ENCODE assay signal across 29 mouse cellular contexts in genomic region chr16:9725578-9726113, GRCm38 (mm10).
DNase-seq lines count a peak whose midpoint lies in the region; ATAC-seq and TF ChIP-seq lines count a peak whose summit lies in the region.
"Had no signal": no experiment of that assay in that cellular context is flagged by ENCODE, and none has a peak within 500 bp of the region (broad histone marks: within the 10 kb centered on the region; RNA-seq: fewer than 3 reads in every experiment).

No protein-coding gene starts in this region.

- 0 out of 2 replicates have a peak, but pooled peaks have one; percentile 18 for ATAC-seq in hindbrain, postnatal 0 days
- no peak for ATAC-seq in hindbrain, embryonic 12.5 days (ENCODE audit: low FRiP score)
- ATAC-seq: forebrain, embryonic 15.5 days; intestine, postnatal 0 days; liver, embryonic 12.5 days; liver, postnatal 0 days; midbrain, embryonic 13.5 days; Patski had no signal

- H3K27ac ChIP-seq in hindbrain, postnatal 0 days = no peak overlapping the region
- no peak overlapping the region for H3K27ac ChIP-seq in hindbrain, embryonic 12.5 days
- H3K27ac ChIP-seq: embryonic facial prominence, embryonic 13.5 days; forebrain, embryonic 10.5 days; forebrain, embryonic 15.5 days; heart, embryonic 15.5 days; hindbrain, embryonic 13.5 days; limb, embryonic 13.5 days; liver, embryonic 12.5 days; midbrain, embryonic 13.5 days; neural tube, embryonic 15.5 days had no signal

- no peak overlapping the region for H3K4me3 ChIP-seq in hindbrain, postnatal 0 days (ENCODE audit: low read length)
- no peak overlapping the region for H3K4me3 ChIP-seq in hindbrain, embryonic 12.5 days
- H3K4me3 ChIP-seq: embryonic facial prominence, embryonic 13.5 days; forebrain, embryonic 10.5 days; forebrain, embryonic 15.5 days; heart, embryonic 15.5 days; hindbrain, embryonic 13.5 days; limb, embryonic 13.5 days; liver, embryonic 12.5 days; megakaryocyte, embryonic 14.5 days; midbrain, embryonic 13.5 days; neural tube, embryonic 15.5 days had no signal

- no peaks in the 10 kb centered on the region for H3K36me3 ChIP-seq in hindbrain, postnatal 0 days (ENCODE audit: insufficient read depth, low read length)
- no peaks in the 10 kb centered on the region for H3K36me3 ChIP-seq in hindbrain, embryonic 12.5 days
- H3K36me3 ChIP-seq: embryonic facial prominence, embryonic 13.5 days; forebrain, embryonic 10.5 days; forebrain, embryonic 15.5 days; G1E; heart, embryonic 15.5 days; hindbrain, embryonic 13.5 days; limb, embryonic 13.5 days; liver, embryonic 12.5 days; midbrain, embryonic 13.5 days; neural tube, embryonic 15.5 days had no signal

- TF ChIP-seq CTCF in hindbrain, postnatal 0 days (IDR thresholded peaks at IDR 0.05; ENCODE audit: low read depth) = no peak

- no peaks in the 10 kb centered on the region for H3K27me3 ChIP-seq in hindbrain, postnatal 0 days (ENCODE audit: insufficient read depth, low read length)
- no peaks in the 10 kb centered on the region for H3K27me3 ChIP-seq in hindbrain, embryonic 12.5 days
- H3K27me3 ChIP-seq: embryonic facial prominence, embryonic 13.5 days; forebrain, embryonic 15.5 days; heart, embryonic 15.5 days; hindbrain, embryonic 13.5 days; limb, embryonic 13.5 days; liver, embryonic 12.5 days; megakaryocyte, embryonic 14.5 days; midbrain, embryonic 13.5 days; neural tube, embryonic 15.5 days; Patski had no signal

- no peak overlapping the region for H3K9ac ChIP-seq in hindbrain, postnatal 0 days (replicated peaks; ENCODE audit: low read length)
- no peak overlapping the region for H3K9ac ChIP-seq in hindbrain, embryonic 12.5 days
- H3K9ac ChIP-seq: embryonic facial prominence, embryonic 13.5 days; forebrain, embryonic 15.5 days; heart, embryonic 15.5 days; hindbrain, embryonic 13.5 days; limb, embryonic 13.5 days; liver, embryonic 12.5 days; liver, postnatal 0 days; midbrain, embryonic 13.5 days; neural tube, embryonic 15.5 days had no signal

- H3K9me3 ChIP-seq in hindbrain, postnatal 0 days (ENCODE audit: low read length) = no peaks in the 10 kb centered on the region
- H3K9me3 ChIP-seq in hindbrain, embryonic 12.5 days (replicated peaks) = no peaks in the 10 kb centered on the region
- H3K9me3 ChIP-seq: embryonic facial prominence, embryonic 13.5 days; forebrain, embryonic 10.5 days; forebrain, embryonic 15.5 days; G1E; heart, embryonic 15.5 days; hindbrain, embryonic 13.5 days; limb, embryonic 13.5 days; liver, embryonic 12.5 days; midbrain, embryonic 13.5 days; neural tube, embryonic 15.5 days had no signal

- no peak overlapping the region for H3K4me2 ChIP-seq in hindbrain, postnatal 0 days (ENCODE audit: low read depth, low read length)
- no peak overlapping the region for H3K4me2 ChIP-seq in hindbrain, embryonic 12.5 days (replicated peaks)
- H3K4me2 ChIP-seq: embryonic facial prominence, embryonic 13.5 days; forebrain, embryonic 15.5 days; heart, embryonic 15.5 days; hindbrain, embryonic 13.5 days; limb, embryonic 13.5 days; liver, embryonic 12.5 days; midbrain, embryonic 13.5 days; neural tube, embryonic 15.5 days had no signal

- H3K4me1 ChIP-seq in hindbrain, postnatal 0 days (ENCODE audit: insufficient read depth, low read length) = no peaks in the 10 kb centered on the region
- H3K4me1 ChIP-seq in hindbrain, embryonic 12.5 days = no peaks in the 10 kb centered on the region
- H3K4me1 ChIP-seq: embryonic facial prominence, embryonic 13.5 days; forebrain, embryonic 10.5 days; forebrain, embryonic 15.5 days; heart, embryonic 15.5 days; hindbrain, embryonic 13.5 days; limb, embryonic 13.5 days; liver, embryonic 12.5 days; megakaryocyte, embryonic 14.5 days; midbrain, embryonic 13.5 days; neural tube, embryonic 15.5 days had no signal

- DNase-seq in hindbrain, postnatal 0 days (ENCODE audit: low spot score) = peak; percentile 27
- peak; percentile 40 for DNase-seq in right cerebral cortex, adult 18-20 months
- DNase-seq in right cerebral cortex, postnatal 4 days = no peak
- peak; percentile 58 for DNase-seq in cerebellum, adult 9-10 months
- DNase-seq in cerebellum, postnatal 36 days = peak; percentile 23 to 32
- DNase-seq in gastrocnemius, postnatal 25 days = no peak
- DNase-seq in lung, postnatal 36 days = no peak
- DNase-seq: adrenal gland, postnatal 10 days; heart, postnatal 36 days; kidney, adult 9 months; kidney, postnatal 10 days; layer of hippocampus, adult 9-11 months; liver, postnatal 0 days; lung, postnatal 4 days; thymus, postnatal 4 days had no signal

- WGBS in hindbrain, postnatal 0 days = 61% methylated on average over 7 of the region's 7 CpGs
- WGBS in hindbrain, embryonic 12.5 days = 80% methylated on average over 7 of the region's 7 CpGs

Comparison
In these comparisons a context has a peak if more than half of its experiments do, and no peak if none do; other contexts are left out.
1. DNase-seq: peak in hindbrain, postnatal 0 days (single experiment), right cerebral cortex, adult 18-20 months (single experiment), cerebellum, adult 9-10 months (single experiment) and cerebellum, postnatal 36 days (2 of 2); none in right cerebral cortex, postnatal 4 days (single experiment), gastrocnemius, postnatal 25 days (single experiment) and lung, postnatal 36 days (single experiment).